Mouse (Mus musculus) intestine, embryonic 14.5 days (tissue): ENCODE results near the gene Samd3. TPM values are rescaled to one million over a fixed set of nuclear protein-coding genes. Genes with fewer than 3 reads are reported as not detected.

Source experiments
- ATAC-seq: fragments of 200-750 bp; cut with Nextera tagmentation; replicated peaks from 2 replicates; pipeline ENCODE4 v1.8.0; 2017; ENCODE audit warnings: low read depth, moderate number of reproducible peaks, moderate TSS enrichment, moderate library complexity; ENCODE audit not compliant: low FRiP score, low TSS enrichment
- DNase-seq: peaks from one replicate; pipeline ENCODE4 v3.0.0-alpha.2; 2018; ENCODE audit warnings: low spot score
- H3K27ac ChIP-seq: fragments of 300-500 bp; sonication (generic); 2 replicates; pipeline ENCODE4 v1.5.1; 2014; ENCODE audit warnings: low read depth, mild to moderate bottlenecking, control low read depth
- H3K27me3 ChIP-seq: fragments of 300-500 bp; sonication (generic); replicated peaks from 2 replicates; pipeline ENCODE4 v1.6.1; 2014; ENCODE audit warnings: low read length, control low read depth; ENCODE audit not compliant: control insufficient read depth, insufficient read depth
- H3K36me3 ChIP-seq: fragments of 300-500 bp; sonication (generic); 2 replicates; pipeline ENCODE4 v1.6.1; 2014; ENCODE audit warnings: low read length, control low read depth; ENCODE audit not compliant: control insufficient read depth, insufficient read depth
- H3K4me1 ChIP-seq: fragments of 300-500 bp; sonication (generic); replicated peaks from 2 replicates; pipeline ENCODE4 v1.6.1; 2014; ENCODE audit warnings: low read length, control low read depth, mixed read lengths; ENCODE audit not compliant: control insufficient read depth, insufficient read depth
- H3K4me2 ChIP-seq: fragments of 300-500 bp; sonication (generic); 2 replicates; pipeline ENCODE4 v1.6.1; 2014; ENCODE audit warnings: low read length
- H3K4me3 ChIP-seq: fragments of 300-500 bp; sonication (generic); 2 replicates; pipeline ENCODE4 v1.5.1; 2014; ENCODE audit warnings: low read depth, low read length, control low read depth, mixed read lengths
- H3K9ac ChIP-seq: fragments of 300-500 bp; sonication (generic); 2 replicates; pipeline ENCODE4 v1.6.1; 2014; ENCODE audit warnings: mild to moderate bottlenecking, low read length
- H3K9me3 ChIP-seq: fragments of 300-500 bp; sonication (generic); 2 replicates; pipeline ENCODE4 v1.6.1; 2016; ENCODE audit warnings: low read length, control low read depth; ENCODE audit not compliant: control insufficient read depth
- WGBS: fragments of 180-500 bp; shearing (Covaris S2); extraction: QIAGEN DNeasy Blood & Tissue Kit; methylation state at CpG from one replicate; pipeline ENCODE4 v1.1.7; 2014; 5-methylcytosine and 5-hydroxymethylcytosine counted together
- polyA plus RNA-seq: library from polyadenylated mRNA; unstranded; fragments of >200 nt; fragmentation: Nextera tagmentation; extraction: Ambion mirVana; gene quantifications from 2 replicates; pipeline ENCODE4 v1.2.1, GENCODE M21; 2014

Gene Samd3
- polyA plus RNA-seq, 1 experiment from 2014 or later, result not detected

DNA sequence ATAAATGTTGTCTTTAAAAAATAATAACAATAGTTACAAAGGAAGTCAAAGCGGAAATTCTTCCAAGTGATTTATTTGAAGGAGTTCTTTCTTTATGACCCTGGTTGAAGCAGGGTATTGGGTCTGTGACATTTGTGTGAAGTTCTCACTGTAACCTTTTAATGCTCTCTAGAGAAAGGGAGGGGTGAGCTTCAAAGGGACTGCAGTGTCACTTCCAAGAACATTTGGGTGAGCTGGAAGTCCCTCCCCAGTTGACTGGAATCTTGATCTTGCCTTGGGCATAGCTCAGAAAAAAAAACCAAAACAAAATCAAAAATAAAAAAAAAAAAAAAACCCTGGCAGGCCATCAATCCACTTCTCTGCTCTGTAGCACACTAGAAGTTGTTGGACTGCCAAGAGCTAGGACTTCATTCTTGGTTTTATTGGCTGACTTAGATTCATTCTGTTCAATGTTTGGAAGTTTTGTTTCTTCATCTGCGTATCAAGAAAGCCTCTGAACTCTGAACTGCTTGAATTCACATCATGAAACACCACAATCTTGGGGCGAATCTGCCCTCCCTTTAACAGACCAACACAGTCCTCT is 2.7 kb downstream of the Samd3 start:
- H3K27me3 ChIP-seq, result no peaks in the 10 kb centered on the region
- no peak overlapping the region for H3K27ac ChIP-seq
- WGBS, result 78% methylated on average over 3 of the region's 3 CpGs
- no peak overlapping the region for H3K4me2 ChIP-seq
- no peaks in the 10 kb centered on the region for H3K9me3 ChIP-seq
- no peak overlapping the region for H3K4me3 ChIP-seq
- no peak for ATAC-seq
- no peak for DNase-seq
- no peaks in the 10 kb centered on the region for H3K36me3 ChIP-seq
- H3K9ac ChIP-seq, result no peak overlapping the region
- H3K4me1 ChIP-seq, result no peaks in the 10 kb centered on the region

GRCm38 (mm10) chr10:26238559-26238958 is 9.1 kb downstream of the Samd3 start:
- 48% methylated on average over 4 of the region's 4 CpGs for WGBS
- no peak overlapping the region for H3K4me2 ChIP-seq
- no peak overlapping the region for H3K4me3 ChIP-seq
- ATAC-seq (no peak), DNase-seq (no peak)
- H3K9me3 ChIP-seq, result no peaks in the 10 kb centered on the region
- no peaks in the 10 kb centered on the region for H3K27me3 ChIP-seq
- no peaks in the 10 kb centered on the region for H3K36me3 ChIP-seq
- no peak overlapping the region for H3K27ac ChIP-seq
- H3K9ac ChIP-seq, result no peak overlapping the region
- no peaks in the 10 kb centered on the region for H3K4me1 ChIP-seq

- H3K4me2 ChIP-seq, result no peak overlapping the region
- DNase-seq, result no peak
- H3K27ac ChIP-seq, result no peak overlapping the region
- 26% methylated on average over 1 of the region's 1 CpGs for WGBS
- H3K27me3 ChIP-seq, result no peaks in the 10 kb centered on the region
- H3K9ac ChIP-seq, result no peak overlapping the region
- H3K36me3 ChIP-seq, result no peaks in the 10 kb centered on the region
- H3K4me3 ChIP-seq, result no peak overlapping the region
- ATAC-seq, result no peak
- H3K4me1 ChIP-seq, result no peaks in the 10 kb centered on the region
- no peaks in the 10 kb centered on the region for H3K9me3 ChIP-seq
These were observed 9.6 kb downstream of the Samd3 start for GRCm38 (mm10) chr10:26239090-26239489.

DNA sequence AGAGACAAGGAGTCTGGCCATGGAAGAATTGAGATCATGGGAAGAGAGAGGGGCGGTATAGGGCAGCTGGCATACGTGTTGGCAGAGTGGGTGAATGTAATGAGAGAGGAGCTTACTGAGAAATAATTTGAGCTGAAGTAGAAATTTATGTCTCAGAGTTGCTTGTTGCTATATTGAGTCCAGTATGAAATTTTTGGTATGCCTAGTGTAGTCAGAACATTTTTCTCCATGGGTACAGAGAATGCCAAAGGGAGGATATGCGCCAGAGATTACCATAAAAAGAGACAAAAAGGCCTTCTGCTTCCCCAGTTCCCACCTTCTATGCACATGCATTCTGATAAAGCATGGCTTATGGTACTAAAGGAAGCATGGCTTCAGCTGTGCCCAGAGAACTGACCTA is 13.7 kb downstream of the Samd3 start:
- Histone ChIP-seq H3K27ac (no peak overlapping the region), H3K27me3 (no peaks in the 10 kb centered on the region), H3K36me3 (no peaks in the 10 kb centered on the region), H3K4me1 (no peaks in the 10 kb centered on the region), H3K9me3 (no peaks in the 10 kb centered on the region), H3K4me2 (no peak overlapping the region), H3K9ac (no peak overlapping the region), H3K4me3 (no peak overlapping the region)
- DNase-seq, result no peak
- 91% methylated on average over 3 of the region's 3 CpGs for WGBS
- no peak for ATAC-seq

GRCm38 (mm10) chr10:26244466-26244865 is 15.0 kb downstream of the Samd3 start:
- Histone ChIP-seq H3K4me1 (no peaks in the 10 kb centered on the region), H3K4me2 (no peak overlapping the region), H3K4me3 (no peak overlapping the region), H3K36me3 (no peaks in the 10 kb centered on the region), H3K27ac (no peak overlapping the region), H3K9ac (no peak overlapping the region), H3K27me3 (no peaks in the 10 kb centered on the region), H3K9me3 (no peaks in the 10 kb centered on the region)
- WGBS, result 83% methylated on average over 6 of the region's 6 CpGs
- DNase-seq (no peak), ATAC-seq (no peak)

GRCm38 (mm10) chr10:26249426-26250165 is 20.1 kb downstream of the Samd3 start:
- WGBS, result 72% methylated on average over 7 of the region's 7 CpGs
- no peak overlapping the region for H3K4me3 ChIP-seq
- no peaks in the 10 kb centered on the region for H3K9me3 ChIP-seq
- no peak for ATAC-seq
- DNase-seq, result no peak
- no peak overlapping the region for H3K4me2 ChIP-seq
- H3K36me3 ChIP-seq, result no peaks in the 10 kb centered on the region
- H3K9ac ChIP-seq, result no peak overlapping the region
- H3K27ac ChIP-seq, result no peak overlapping the region
- no peaks in the 10 kb centered on the region for H3K4me1 ChIP-seq
- no peaks in the 10 kb centered on the region for H3K27me3 ChIP-seq

DNA sequence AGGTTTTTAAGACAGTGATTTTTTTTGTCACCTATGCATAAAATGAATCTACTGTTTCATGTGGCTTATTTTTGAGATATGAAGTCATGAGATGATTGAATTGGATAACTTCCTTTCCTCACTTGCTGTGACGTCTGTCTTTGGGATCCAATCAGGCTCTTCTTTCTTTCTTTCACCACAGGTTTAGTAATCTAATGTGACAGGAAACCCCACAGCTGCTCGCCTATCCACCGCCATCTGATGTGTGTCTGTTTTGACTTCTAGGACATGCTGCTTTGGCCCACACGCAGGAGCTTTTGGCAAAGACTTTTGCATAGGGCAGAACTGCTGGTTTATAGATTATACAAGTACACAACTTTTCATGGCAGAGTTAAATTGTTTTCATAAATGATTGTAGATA is 30.4 kb downstream of the Samd3 start:
- 60% methylated on average over 4 of the region's 4 CpGs for WGBS
- Histone ChIP-seq H3K27me3 (no peaks in the 10 kb centered on the region), H3K4me3 (no peak overlapping the region), H3K36me3 (no peaks in the 10 kb centered on the region), H3K9me3 (no peaks in the 10 kb centered on the region), H3K4me2 (no peak overlapping the region), H3K27ac (no peak overlapping the region), H3K9ac (no peak overlapping the region), H3K4me1 (no peaks in the 10 kb centered on the region)
- DNase-seq, result no peak
- no peak for ATAC-seq

GRCm38 (mm10) chr10:26263744-26264459 is 34.4 kb downstream of the Samd3 start:
- no peak overlapping the region for H3K9ac ChIP-seq
- ATAC-seq (no peak), DNase-seq (no peak)
- H3K4me2 ChIP-seq, result no peak overlapping the region
- H3K9me3 ChIP-seq, result no peaks in the 10 kb centered on the region
- WGBS, result 78% methylated on average over 3 of the region's 3 CpGs
- no peaks in the 10 kb centered on the region for H3K36me3 ChIP-seq
- no peak overlapping the region for H3K27ac ChIP-seq
- no peak overlapping the region for H3K4me3 ChIP-seq
- H3K27me3 ChIP-seq, result no peaks in the 10 kb centered on the region
- no peaks in the 10 kb centered on the region for H3K4me1 ChIP-seq
